Mouse (Mus musculus) left cerebral cortex, postnatal 4 days (tissue): ENCODE measurements around the gene Fam19a3. TPM values are rescaled to one million over a fixed set of nuclear protein-coding genes. Genes with fewer than 3 reads are reported as not detected.
"Not testable (repeated sequence)": the region's sequence is repeated elsewhere in the genome, so short reads cannot be mapped to it uniquely, and the experiment has no call there.

Source experiments
- DNase-seq: peaks from one replicate; pipeline ENCODE4 v3.0.0-alpha.2; 2022
- intact Hi-C: fragments of 180-260 bp; cut with DNase I; formaldehyde crosslinking; loops from one replicate; pipeline ENCODE4 v1.15.1; 2025
- total RNA-seq, 2 experiments: library from RNA; stranded (reverse); gene quantifications; 2 replicates each; pipeline ENCODE4 v1.2.3; 2021

Fam19a3 gene
- under 1 TPM in 1 of 2 experiments, not detected in 1; 0.14 TPM for total RNA-seq

GRCm38 (mm10) chr3:104781471-104781903 is at the start of gene Fam19a3:
TSS of gene Fam19a3 (minus strand) at chr3:104781840.
- intact Hi-C loops: no loop called here
- no peak for DNase-seq

GRCm38 (mm10) chr3:104822413-104822812 is 40.8 kb upstream of the Fam19a3 start:
- DNase-seq: no peak
- intact Hi-C loops: no loop called here

DNA sequence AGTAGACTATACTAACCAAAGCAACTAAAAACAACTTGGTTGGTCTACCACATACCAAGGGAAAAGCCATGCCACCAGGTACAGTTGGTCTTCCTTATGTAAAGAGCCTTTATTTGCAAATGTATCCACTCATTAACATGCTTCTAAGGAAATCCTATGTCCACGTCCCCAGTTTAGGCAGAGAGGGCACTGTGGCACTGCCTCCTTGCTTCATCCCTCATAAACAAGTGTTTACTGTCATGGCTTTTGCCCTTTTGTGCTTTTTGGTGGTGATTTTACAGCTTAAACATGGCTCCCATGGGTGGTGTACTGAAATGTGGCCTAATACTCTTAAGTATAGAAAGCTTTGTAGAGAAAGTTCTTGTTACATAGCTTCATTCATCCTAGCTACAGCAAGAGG is 38.8 kb upstream of the Fam19a3 start:
- no peak for DNase-seq
- intact Hi-C loops: no loop called here

- intact Hi-C loops: no loop called here
- DNase-seq: no peak
These were observed 37.1 kb upstream of the Fam19a3 start for GRCm38 (mm10) chr3:104818749-104819134.

- intact Hi-C loops: loop anchor here (2.0 kb wide), 1 partner anchor 33 kb away; no protein-coding TSS in a partner anchor
These were observed 36.5 kb upstream of the Fam19a3 start, which contains the start of gene Mov10 for GRCm38 (mm10) chr3:104817991-104818748. TSS of gene Mov10 (minus strand) at chr3:104818563.

DNA sequence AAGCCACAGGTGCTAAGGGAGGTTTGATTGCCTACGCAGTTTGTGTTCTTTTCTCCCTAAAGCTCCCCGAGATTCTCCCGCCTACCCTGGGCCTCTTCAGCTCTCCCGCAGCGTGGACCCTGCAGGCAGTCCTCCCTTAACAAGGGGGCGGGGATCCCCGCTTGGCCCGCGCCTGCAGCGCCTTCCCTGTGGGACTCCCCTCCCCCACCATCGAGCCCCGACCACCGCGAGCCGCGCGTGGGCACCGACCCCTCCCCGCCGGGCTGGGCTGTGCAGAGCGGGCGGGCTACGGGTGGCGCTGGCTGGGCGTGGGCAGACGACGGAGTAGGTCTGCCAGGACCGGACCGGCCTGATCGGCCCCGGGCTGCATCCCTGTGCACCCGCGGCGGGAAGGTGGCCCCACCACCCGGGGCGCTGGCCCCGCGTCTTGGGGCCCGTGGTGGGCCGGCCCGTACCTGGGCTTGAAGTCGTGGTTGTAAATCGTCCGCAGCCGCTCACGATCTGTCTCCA is 35.9 kb upstream of the Fam19a3 start:
- intact Hi-C loops: loop anchor here (2.0 kb wide), 1 partner anchor 33 kb away; no protein-coding TSS in a partner anchor
- DNase-seq: peak; percentile 47

More at GRCm38 (mm10) chr3:104817991-104818748, 36.5 kb upstream of the Fam19a3 start, which contains the start of gene Mov10:
- peak; percentile 58 for DNase-seq

GRCm38 (mm10) chr3:104816130-104816529 is 34.5 kb upstream of the Fam19a3 start:
- intact Hi-C loops: loop anchor here (2.0 kb wide), 1 partner anchor 35 kb away; no protein-coding TSS in a partner anchor
- DNase-seq: no peak

DNA sequence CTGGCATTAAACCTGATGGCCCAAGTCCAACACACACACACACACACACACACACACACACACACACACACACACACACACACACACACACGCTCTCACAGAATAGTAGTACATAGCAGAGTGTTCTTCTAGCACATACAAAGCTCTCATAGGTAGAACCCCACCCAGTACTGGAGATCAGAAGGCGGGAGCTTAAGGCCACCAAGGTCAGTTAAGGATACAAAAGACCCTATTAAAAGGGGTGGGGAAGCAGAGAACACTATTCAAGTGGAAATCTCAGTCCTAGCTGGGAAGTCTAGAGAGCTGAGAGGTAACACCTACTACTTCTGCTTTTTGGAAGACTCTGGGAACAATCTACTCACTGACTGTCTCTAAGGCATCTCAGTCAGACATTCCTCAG is 33.7 kb upstream of the Fam19a3 start:
- intact Hi-C loops: no loop called here
- no peak for DNase-seq

GRCm38 (mm10) chr3:104814746-104815145 is 33.1 kb upstream of the Fam19a3 start:
- no peak for DNase-seq
- intact Hi-C loops: no loop called here

DNA sequence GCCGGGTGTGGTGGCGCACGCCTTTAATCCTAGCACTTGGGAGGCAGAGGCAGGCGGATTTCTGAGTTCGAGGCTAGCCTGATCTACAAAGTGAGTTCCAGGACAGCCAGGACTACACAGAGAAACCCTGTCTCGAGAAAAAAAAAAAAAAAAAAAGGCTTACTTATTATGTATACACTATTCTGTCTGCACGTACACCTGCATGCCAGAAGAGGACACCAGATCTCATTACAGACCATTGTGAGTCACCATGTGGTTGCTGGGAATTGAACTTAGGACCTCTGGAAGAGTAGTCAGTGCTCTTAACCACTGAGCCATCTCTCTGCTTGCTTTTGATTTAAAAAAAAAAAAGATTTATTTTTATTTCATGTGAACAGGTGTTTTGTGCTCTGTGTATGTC is 31.6 kb upstream of the Fam19a3 start:
- intact Hi-C loops, DNase-seq: not testable (repeated sequence)

DNA sequence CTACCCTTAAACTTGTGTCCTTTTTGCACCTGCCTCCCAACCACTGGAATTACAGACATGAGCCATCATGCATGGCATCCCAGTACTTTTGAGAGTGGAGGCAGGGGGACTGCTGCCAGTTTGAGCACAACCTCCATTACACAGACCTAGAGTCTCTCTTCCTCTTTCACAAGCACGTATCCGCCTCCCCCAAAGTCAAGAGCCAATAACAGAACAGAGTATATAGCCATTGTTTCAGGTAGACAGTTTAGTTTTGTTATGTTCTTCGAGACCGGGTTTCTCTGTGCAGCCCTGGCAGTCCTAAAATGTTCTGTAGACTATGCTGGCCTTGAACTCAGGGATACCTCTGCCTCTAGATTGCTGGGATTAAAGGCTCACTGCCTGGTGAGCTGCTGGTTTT is 30.6 kb upstream of the Fam19a3 start:
- DNase-seq: no peak
- intact Hi-C loops: no loop called here

- intact Hi-C loops: no loop called here
- no peak for DNase-seq
These were observed 30.1 kb upstream of the Fam19a3 start for GRCm38 (mm10) chr3:104811752-104812151.

DNA sequence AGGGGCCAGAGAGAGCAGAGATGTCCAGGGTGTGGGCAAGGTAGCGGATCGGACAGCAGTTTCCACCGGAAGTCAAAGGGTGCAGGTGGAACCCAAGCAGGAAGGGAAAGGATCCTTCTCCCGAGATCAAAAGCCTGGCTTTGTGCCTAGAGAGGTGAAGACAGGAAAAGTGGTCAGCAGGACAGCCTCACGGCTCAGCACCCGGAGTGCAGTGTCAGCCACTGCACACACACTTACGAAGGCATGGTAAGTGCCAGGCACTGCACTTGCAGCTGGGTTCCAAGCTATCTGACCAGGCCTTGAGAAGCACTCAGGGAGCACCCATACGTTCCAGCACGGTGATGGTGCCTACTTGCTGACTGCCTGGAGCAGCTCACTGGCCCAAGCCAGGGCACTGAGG is 23.9 kb upstream of the Fam19a3 start:
- intact Hi-C loops: no loop called here
- DNase-seq: no peak

GRCm38 (mm10) chr3:104804312-104804711 is 22.7 kb upstream of the Fam19a3 start:
- DNase-seq: no peak
- intact Hi-C loops: no loop called here

GRCm38 (mm10) chr3:104801481-104801880 is 19.8 kb upstream of the Fam19a3 start:
- intact Hi-C loops: no loop called here
- no peak for DNase-seq

DNA sequence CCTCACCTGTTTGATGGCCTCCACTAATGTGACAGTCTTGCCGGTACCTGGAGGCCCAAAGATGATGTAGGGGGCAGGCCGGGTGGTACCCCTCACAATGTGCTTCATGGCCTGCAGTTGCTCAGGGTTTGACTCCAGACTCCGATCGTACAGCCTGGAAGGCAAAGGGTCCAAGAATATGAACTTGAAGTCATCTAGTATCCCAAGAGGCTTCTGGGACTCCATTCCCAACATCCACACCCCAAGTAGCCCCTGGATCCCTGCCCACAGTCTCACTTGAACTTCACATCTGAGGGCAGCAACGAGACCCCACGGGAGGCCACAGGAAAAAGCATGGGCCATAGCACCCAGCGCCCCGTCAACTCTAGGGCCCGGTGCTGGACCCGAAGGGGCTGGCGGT is 19.0 kb upstream of the Fam19a3 start:
- intact Hi-C loops: no loop called here

DNA sequence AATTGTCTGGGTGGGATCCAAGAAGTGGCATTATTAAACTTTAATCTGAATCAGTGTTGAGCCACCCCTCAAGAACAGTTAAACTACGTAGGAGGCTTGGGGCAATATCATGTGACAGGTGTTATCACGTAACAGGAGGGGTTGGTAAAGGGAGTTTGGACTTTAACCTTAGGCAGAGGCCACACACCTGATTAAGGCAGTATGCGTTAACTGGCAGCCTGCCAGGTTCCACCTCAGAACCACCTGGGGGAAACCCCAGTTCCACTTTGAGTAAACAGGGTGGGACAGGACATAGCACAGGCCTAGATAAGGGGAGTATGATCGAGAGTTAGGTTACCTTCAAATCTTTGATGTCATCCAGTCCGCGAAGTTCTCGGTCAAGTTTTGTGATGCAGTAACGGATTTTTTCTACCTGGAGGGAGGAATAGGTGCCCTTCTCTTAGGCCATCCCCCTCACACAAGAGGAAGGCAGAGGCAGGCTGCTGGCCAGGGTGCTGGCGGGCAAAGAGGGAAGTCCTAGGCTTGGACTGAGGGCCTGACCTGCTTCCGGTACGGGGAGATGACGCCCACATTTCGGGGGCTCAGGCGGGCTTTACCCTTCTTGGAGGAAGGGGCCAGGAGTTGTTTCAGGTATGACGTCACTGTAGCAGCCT is 14.9 kb upstream of the Fam19a3 start:
- intact Hi-C loops: no loop called here
- no peak for DNase-seq

More for the DNA sequence above, 19.0 kb upstream of the Fam19a3 start:
- DNase-seq: no peak

DNA sequence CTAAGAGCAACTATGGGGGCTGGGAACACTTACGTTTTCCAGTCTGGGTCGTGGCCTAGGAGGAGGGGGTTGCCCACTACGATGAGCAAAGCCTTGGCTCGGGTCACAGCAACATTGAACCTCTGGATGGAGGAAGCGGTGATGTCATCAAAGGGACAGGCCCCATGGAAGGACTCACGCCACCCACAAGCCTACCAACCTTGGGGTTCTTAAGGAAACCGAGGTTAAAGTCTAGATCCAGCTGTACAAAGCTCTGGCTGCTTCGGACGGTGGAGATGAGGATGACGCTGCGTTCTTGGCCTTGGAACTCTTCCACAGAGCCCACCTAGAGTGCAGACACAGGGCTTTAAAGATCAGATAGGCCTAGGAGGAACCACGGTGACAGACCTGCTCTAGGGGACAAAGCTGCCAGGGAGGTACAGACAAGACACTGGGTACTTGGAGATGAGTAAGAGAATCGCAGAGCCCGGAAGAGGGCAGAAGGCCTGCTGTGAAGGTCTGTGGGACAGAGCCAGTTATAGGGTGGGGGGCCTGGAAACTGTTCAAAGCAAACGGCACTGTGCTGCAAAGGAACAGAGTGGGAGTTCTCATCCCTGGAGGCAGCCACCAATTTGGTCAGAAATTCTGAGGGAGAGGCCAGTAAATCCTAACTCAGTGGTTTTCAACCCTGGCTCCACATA is 14.2 kb upstream of the Fam19a3 start:
- DNase-seq: no peak
- intact Hi-C loops: no loop called here

- no peak for DNase-seq
- intact Hi-C loops: no loop called here
These were observed 13.4 kb upstream of the Fam19a3 start for GRCm38 (mm10) chr3:104794953-104795470.

DNA sequence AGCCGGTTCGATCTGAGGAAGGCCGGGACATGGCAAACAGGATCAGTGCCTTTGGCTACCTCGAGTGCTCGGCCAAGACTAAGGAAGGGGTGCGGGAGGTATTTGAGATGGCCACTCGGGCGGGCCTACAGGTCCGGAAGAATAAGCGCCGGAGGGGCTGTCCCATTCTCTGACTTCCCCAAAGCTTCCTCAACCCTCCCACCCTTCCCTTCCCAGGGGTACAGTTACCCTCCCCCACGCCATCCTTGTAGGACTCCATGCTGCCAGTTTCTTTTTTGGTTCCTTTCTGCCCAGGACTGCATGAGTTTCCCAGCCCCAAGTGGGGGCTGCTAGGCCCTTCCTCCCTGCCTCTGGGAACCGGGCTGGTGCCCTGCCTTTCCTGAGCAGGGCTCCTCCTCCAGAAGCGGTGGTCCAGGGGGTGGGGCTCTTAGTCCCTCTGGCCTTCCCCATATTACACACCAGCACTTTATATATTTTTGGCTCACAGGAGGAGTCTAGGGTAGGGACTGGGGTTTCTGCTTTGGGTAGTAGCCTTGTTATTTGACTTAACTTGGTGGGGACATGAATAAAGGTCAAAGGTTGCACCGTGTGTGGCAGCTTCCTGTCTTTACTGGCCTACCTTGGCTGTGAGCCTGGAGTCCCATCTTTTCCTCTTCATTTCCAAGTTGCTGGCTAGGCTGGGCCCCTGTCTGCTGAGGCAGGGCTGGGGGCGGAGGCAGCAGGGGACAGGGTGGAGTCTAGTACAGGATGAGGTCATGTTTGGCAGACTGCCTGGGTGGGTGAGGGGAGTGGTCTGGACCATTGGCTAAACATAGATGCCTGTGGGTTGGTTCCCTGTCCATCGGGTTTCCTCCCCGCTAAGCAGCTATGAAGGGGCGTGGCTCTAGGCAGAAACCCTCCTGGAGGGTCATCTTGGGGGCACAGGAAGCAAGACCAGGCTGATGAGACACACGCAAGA is 12.5 kb upstream of the Fam19a3 start:
- intact Hi-C loops: no loop called here
- DNase-seq: peak; percentile 94
